Mouse (Mus musculus) cerebellum, postnatal 25 days (tissue): ENCODE measurements at regions not wholly inside any gene's neighbourhood (a gene's known extent, or its start where the extent isn't known, plus 50 kb on each side); places are given as distances from the start of the nearest gene placed in this dataset.
"Not testable (repeated sequence)": the region's sequence is repeated elsewhere in the genome, so short reads cannot be mapped to it uniquely, and the experiment has no call there.

Experiments
- DNase-seq, 2 experiments: peaks; one replicate each; pipeline ENCODE4 v3.0.0; 2021; ENCODE audit warnings: mixed read lengths in 2 of 2

- DNase-seq = no peak
Measured at GRCm38 (mm10) chr17:66206074-66206473, 82.8 kb downstream of the Ddx11 start.

- DNase-seq = not testable (repeated sequence)
Measured at GRCm38 (mm10) chr17:66207653-66208497, 84.6 kb downstream of the Ddx11 start.

GRCm38 (mm10) chr17:66208803-66209515 lies 85.6 kb downstream of the Ddx11 start:
- peak; percentile 1 to 27 for DNase-seq

- DNase-seq = no peak
Measured at GRCm38 (mm10) chr17:66211561-66211960, 88.2 kb downstream of the Ddx11 start.

- no peak for DNase-seq
Measured at GRCm38 (mm10) chr17:66212616-66213015, 89.3 kb downstream of the Ddx11 start.

GRCm38 (mm10) chr17:66218321-66218720 lies 95.0 kb downstream of the Ddx11 start:
- DNase-seq = no peak

- DNase-seq = no peak
Measured at GRCm38 (mm10) chr17:66219669-66220435, 96.5 kb downstream of the Ddx11 start.

GRCm38 (mm10) chr17:66221256-66221655 lies 97.9 kb downstream of the Ddx11 start:
- peak; percentile 85 to 93 for DNase-seq

GRCm38 (mm10) chr17:66223711-66224110 lies 100.4 kb downstream of the Ddx11 start:
- no peak for DNase-seq

- DNase-seq = peak; percentile 40 to 44
Measured at GRCm38 (mm10) chr17:66224241-66224640, 100.9 kb downstream of the Ddx11 start.

GRCm38 (mm10) chr17:66232391-66232790 lies 109.1 kb downstream of the Ddx11 start:
- no peak for DNase-seq

- DNase-seq = peak; percentile 97 to 99
Measured at GRCm38 (mm10) chr17:66232891-66233421, 109.6 kb downstream of the Ddx11 start.

GRCm38 (mm10) chr17:66233451-66233951 lies 110.2 kb downstream of the Ddx11 start:
- DNase-seq = peak; percentile 83 to 84

GRCm38 (mm10) chr17:66234432-66234831 lies 111.1 kb downstream of the Ddx11 start:
- DNase-seq = peak; percentile 53 to 60

GRCm38 (mm10) chr17:66235096-66235805 lies 111.9 kb downstream of the Ddx11 start:
- DNase-seq = peak; percentile 94 to 96

- DNase-seq = peak in 1 of 2 experiments; percentile 38
Measured at GRCm38 (mm10) chr17:66235806-66236335, 112.6 kb downstream of the Ddx11 start.

GRCm38 (mm10) chr17:66241868-66242622 lies 118.7 kb downstream of the Ddx11 start:
- no peak for DNase-seq

GRCm38 (mm10) chr17:66244183-66244582 lies 120.9 kb downstream of the Ddx11 start:
- no peak for DNase-seq

GRCm38 (mm10) chr17:66246031-66246534 lies 122.8 kb downstream of the Ddx11 start:
- no peak for DNase-seq

GRCm38 (mm10) chr17:66251495-66251894 lies 128.2 kb downstream of the Ddx11 start:
- DNase-seq = no peak

- peak; percentile 40 to 54 for DNase-seq
Measured at GRCm38 (mm10) chr17:66252926-66253325, 129.6 kb downstream of the Ddx11 start.
